Mouse (Mus musculus) liver, embryonic 12.5 days (tissue): ENCODE data around the gene Nkx2-5. TPM values are rescaled to one million over a fixed set of nuclear protein-coding genes. Genes with fewer than 3 reads are reported as not detected.
A peak's percentile ranks its signal among the peaks of the same experiment; 100 is the strongest.

Source experiments
- ATAC-seq: fragments of 200-750 bp; cut with Nextera tagmentation; 2 replicates; pipeline ENCODE4 v1.8.0; 2017; ENCODE audit warnings: moderate number of reproducible peaks, mild to moderate bottlenecking, moderate library complexity
- H3K27ac ChIP-seq: fragments of 300-500 bp; sonication (generic); 2 replicates; pipeline ENCODE4 v1.5.1; 2016; ENCODE audit warnings: mild to moderate bottlenecking
- H3K27me3 ChIP-seq: fragments of 300-500 bp; sonication (generic); replicated peaks from 2 replicates; pipeline ENCODE4 v1.6.1; 2016; ENCODE audit warnings: mild to moderate bottlenecking, moderate library complexity
- H3K36me3 ChIP-seq: fragments of 300-500 bp; sonication (generic); 2 replicates; pipeline ENCODE4 v1.6.1; 2016; ENCODE audit warnings: mild to moderate bottlenecking, moderate library complexity
- H3K4me1 ChIP-seq: fragments of 300-500 bp; sonication (generic); 2 replicates; pipeline ENCODE4 v1.6.1; 2016
- H3K4me2 ChIP-seq: fragments of 300-500 bp; sonication (generic); 2 replicates; pipeline ENCODE4 v1.6.1; 2016; ENCODE audit warnings: mild to moderate bottlenecking, moderate library complexity
- H3K4me3 ChIP-seq: fragments of 300-500 bp; sonication (generic); 2 replicates; pipeline ENCODE4 v1.5.1; 2016; ENCODE audit warnings: mild to moderate bottlenecking, moderate library complexity
- H3K9ac ChIP-seq: fragments of 300-500 bp; sonication (generic); 2 replicates; pipeline ENCODE4 v1.6.1; 2016; ENCODE audit warnings: mild to moderate bottlenecking, moderate library complexity
- H3K9me3 ChIP-seq: fragments of 300-500 bp; sonication (generic); replicated peaks from 2 replicates; pipeline ENCODE4 v1.6.1; 2016; ENCODE audit warnings: mild to moderate bottlenecking, moderate library complexity
- WGBS: fragments of 180-500 bp; shearing (Covaris S2); methylation state at CpG from one replicate; pipeline ENCODE4 v1.1.7; 2016; ENCODE audit not compliant: insufficient replicate concordance; 5-methylcytosine and 5-hydroxymethylcytosine counted together
- polyA plus RNA-seq: library from polyadenylated mRNA; unstranded; fragments of >200 nt; fragmentation: Nextera tagmentation; extraction: Ambion mirVana; gene quantifications from 2 replicates; pipeline ENCODE4 v1.2.1, GENCODE M21; 2016

Nkx2-5 gene
- polyA plus RNA-seq, 1 experiment from 2014 or later, result 0.13 TPM

- H3K27me3 ChIP-seq, result peaks cover 99% of the 10 kb centered on the region
- H3K36me3 ChIP-seq, result no peaks in the 10 kb centered on the region
- H3K27ac ChIP-seq, result no peak overlapping the region
- no peak overlapping the region for H3K9ac ChIP-seq
- no peak overlapping the region for H3K4me2 ChIP-seq
- 3% methylated on average over 46 of the region's 48 CpGs for WGBS
- H3K9me3 ChIP-seq, result no peaks in the 10 kb centered on the region
- ATAC-seq, result no peak
- H3K4me1 ChIP-seq, result no peaks in the 10 kb centered on the region
- no peak overlapping the region for H3K4me3 ChIP-seq
These were observed 3.7 kb downstream of the Nkx2-5 start for GRCm38 (mm10) chr17:26840922-26841731.

DNA sequence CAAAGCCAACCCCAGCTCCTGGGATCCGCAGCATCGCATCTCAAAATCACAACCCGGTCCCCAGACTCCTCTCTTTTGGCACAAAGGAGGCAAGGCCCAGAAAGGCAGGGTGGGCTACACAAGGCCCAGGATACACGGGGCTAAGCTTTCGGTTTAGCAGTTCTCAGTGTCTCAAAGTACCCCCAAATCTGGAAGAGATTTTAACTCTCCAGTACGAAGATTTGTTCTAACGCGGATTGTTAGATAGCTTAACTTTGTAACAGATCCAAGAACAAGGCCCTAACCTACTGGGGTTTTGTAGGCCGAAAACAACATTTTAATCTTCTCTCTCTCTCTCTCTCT lies 4.4 kb downstream of the Nkx2-5 start:
- no peaks in the 10 kb centered on the region for H3K4me1 ChIP-seq
- no peak overlapping the region for H3K9ac ChIP-seq
- H3K9me3 ChIP-seq, result no peaks in the 10 kb centered on the region
- no peak for ATAC-seq
- no peak overlapping the region for H3K4me2 ChIP-seq
- WGBS, result 10% methylated on average over 9 of the region's 9 CpGs
- no peak overlapping the region for H3K4me3 ChIP-seq
- H3K27me3 ChIP-seq, result peaks cover 100% of the 10 kb centered on the region
- H3K27ac ChIP-seq, result no peak overlapping the region
- H3K36me3 ChIP-seq, result no peaks in the 10 kb centered on the region

DNA sequence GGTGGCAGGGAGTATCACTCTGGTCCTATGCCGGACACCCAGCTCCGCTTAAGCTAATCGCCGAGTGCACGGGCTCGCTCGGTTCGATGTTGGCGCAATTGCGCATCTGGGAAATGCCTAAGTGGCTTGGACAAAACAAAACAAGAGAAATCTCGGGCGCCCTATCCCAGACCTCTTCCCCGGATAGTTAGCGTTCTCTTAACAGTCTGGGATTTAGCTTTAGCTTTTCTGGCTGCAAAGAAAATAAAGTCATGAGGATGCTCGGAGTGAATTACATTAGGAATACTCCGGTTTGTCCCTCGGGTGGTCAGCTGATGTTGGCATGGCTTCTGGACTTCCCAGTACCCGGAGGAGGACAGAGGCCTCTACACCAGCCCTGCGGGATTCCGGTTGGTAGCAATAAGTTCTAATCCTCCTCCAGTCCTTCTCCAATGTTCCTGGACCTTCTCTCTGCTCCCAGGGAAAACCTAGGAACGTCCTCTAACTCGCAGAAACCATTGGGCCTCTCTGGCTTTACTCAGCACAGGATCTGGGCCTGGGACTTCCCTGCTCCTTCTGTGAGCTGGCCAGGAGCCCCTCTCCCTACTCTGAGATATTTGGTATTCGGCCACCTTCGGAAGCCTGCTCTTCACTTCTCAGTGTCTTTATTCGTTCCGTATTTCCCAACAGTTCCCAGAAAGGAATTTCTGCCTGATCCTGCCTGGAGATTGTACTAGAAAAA lies 4.9 kb downstream of the Nkx2-5 start:
- no peaks in the 10 kb centered on the region for H3K36me3 ChIP-seq
- peaks cover 100% of the 10 kb centered on the region for H3K27me3 ChIP-seq
- H3K27ac ChIP-seq, result no peak overlapping the region
- H3K9ac ChIP-seq, result no peak overlapping the region
- WGBS, result 4% methylated on average over 26 of the region's 26 CpGs
- peak overlapping the region; percentile 19; the same call in 1 of the 2 replicates for H3K4me2 ChIP-seq
- H3K9me3 ChIP-seq, result no peaks in the 10 kb centered on the region
- H3K4me3 ChIP-seq, result 0 out of 2 replicates have a peak overlapping the region, but pooled peaks have one; percentile 27
- H3K4me1 ChIP-seq, result no peaks in the 10 kb centered on the region
- ATAC-seq, result no peak

DNA sequence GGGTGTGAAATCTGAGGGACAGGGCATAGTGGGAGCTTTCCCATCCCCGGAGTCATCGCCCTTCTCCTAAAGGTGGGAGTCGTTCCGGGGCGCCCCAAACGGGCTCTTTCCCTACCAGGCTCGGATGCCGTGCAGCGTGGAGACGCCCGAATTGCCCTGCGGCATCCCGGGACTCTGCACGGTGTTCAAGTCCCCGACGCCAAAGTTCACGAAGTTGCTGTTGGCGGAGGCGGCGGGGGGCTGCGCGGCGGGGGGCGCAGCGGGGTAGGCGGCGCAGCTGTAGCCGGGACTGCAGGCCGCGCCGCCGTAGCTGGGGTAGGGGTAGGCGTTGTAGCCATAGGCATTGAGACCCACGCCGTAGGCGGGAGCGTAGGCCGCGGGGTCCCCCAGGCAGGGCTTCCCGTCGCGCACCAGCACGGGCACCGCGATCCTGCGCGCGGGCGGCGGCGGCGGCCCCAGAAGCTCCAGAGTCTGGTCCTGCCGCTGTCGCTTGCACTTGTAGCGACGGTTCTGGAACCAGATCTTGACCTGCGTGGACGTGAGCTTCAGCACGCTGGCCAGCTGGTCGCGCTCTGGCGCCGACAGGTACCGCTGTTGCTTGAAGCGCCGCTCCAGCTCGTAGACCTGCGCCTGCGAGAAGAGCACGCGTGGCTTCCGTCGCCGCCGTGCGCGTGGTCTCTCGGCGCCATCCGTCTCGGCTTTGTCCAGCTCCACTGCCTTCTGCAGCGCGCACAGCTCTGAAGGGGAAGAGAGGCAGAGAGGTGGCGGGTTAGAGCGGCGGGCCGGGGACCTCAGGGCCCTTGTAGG lies 5.7 kb downstream of the Nkx2-5 start:
- WGBS, result 2% methylated on average over 87 of the region's 87 CpGs
- Histone ChIP-seq H3K27me3 (peaks cover 100% of the 10 kb centered on the region), H3K9me3 (no peaks in the 10 kb centered on the region), H3K9ac (no peak overlapping the region), H3K27ac (no peak overlapping the region), H3K4me2 (peak overlapping the region; percentile 19; the same call in 1 of the 2 replicates), H3K36me3 (no peaks in the 10 kb centered on the region), H3K4me3 (peak overlapping the region; percentile 27), H3K4me1 (no peaks in the 10 kb centered on the region)
- ATAC-seq, result no peak

GRCm38 (mm10) chr17:26838191-26838910 lies 6.5 kb downstream of the Nkx2-5 start:
- peaks cover 100% of the 10 kb centered on the region for H3K27me3 ChIP-seq
- no peak for ATAC-seq
- H3K4me2 ChIP-seq, result no peak overlapping the region
- no peaks in the 10 kb centered on the region for H3K4me1 ChIP-seq
- H3K9me3 ChIP-seq, result no peaks in the 10 kb centered on the region
- no peak overlapping the region for H3K9ac ChIP-seq
- no peak overlapping the region for H3K4me3 ChIP-seq
- no peak overlapping the region for H3K27ac ChIP-seq
- H3K36me3 ChIP-seq, result no peaks in the 10 kb centered on the region
- WGBS, result 6% methylated on average over 35 of the region's 37 CpGs

DNA sequence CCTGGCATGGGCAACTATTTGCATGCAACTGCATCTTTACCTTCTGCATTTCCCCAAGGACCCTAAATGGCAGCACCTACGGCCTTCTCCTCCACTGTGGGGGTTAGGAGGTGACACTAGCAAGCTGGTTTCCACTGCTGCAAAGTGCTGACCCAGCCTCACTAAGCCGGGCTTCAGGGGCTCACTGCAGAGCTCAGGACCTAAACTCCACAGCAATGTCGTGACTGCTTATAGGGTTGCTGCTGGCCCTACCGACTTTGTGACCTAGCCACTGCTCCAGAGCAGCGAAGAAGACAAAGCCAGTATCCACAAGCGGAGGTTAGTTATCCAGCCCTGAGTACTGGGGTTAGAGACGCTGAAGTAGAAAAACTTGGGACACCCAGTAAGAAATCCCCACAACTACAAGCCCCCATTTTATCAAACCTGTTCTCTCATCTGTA lies 7.2 kb downstream of the Nkx2-5 start:
- H3K27me3 ChIP-seq, result peaks cover 98% of the 10 kb centered on the region
- no peak overlapping the region for H3K4me3 ChIP-seq
- no peak overlapping the region for H3K9ac ChIP-seq
- H3K4me1 ChIP-seq, result no peaks in the 10 kb centered on the region
- no peak for ATAC-seq
- H3K4me2 ChIP-seq, result no peak overlapping the region
- WGBS, result 9% methylated on average over 7 of the region's 7 CpGs
- H3K36me3 ChIP-seq, result no peaks in the 10 kb centered on the region
- H3K27ac ChIP-seq, result no peak overlapping the region
- no peaks in the 10 kb centered on the region for H3K9me3 ChIP-seq

- WGBS, result 9% methylated on average over 19 of the region's 19 CpGs
- no peak overlapping the region for H3K4me3 ChIP-seq
- H3K4me2 ChIP-seq, result no peak overlapping the region
These were observed 7.8 kb downstream of the Nkx2-5 start for GRCm38 (mm10) chr17:26836786-26837545.

GRCm38 (mm10) chr17:26836377-26836776 lies 8.4 kb downstream of the Nkx2-5 start:
- H3K27me3 ChIP-seq, result peaks cover 96% of the 10 kb centered on the region
- 21% methylated on average over 5 of the region's 5 CpGs for WGBS
- no peak overlapping the region for H3K27ac ChIP-seq

More at GRCm38 (mm10) chr17:26836786-26837545, 7.8 kb downstream of the Nkx2-5 start:
- peaks cover 98% of the 10 kb centered on the region for H3K27me3 ChIP-seq
- no peaks in the 10 kb centered on the region for H3K4me1 ChIP-seq
- no peaks in the 10 kb centered on the region for H3K36me3 ChIP-seq
- no peaks in the 10 kb centered on the region for H3K9me3 ChIP-seq
- H3K9ac ChIP-seq, result no peak overlapping the region
- no peak for ATAC-seq
- H3K27ac ChIP-seq, result no peak overlapping the region

DNA sequence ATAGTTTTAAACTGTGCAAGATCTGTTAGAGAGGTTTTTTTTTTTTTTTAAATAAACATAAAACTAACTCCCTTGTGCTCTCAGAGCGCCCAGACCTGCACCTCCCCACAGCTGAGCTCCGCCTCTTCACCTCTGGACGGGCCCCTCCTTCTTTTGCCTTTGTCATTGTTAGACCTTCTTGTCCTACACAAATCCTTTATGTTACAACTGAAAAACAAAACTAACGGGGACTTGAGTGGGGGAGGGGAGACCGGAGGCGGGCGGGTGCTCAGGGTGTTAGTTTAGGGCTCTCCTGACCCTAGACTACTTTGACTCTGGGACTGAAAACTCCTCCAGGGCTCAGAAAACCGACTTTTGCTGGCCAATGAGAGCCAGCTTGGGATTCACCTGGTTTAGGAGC lies 8.9 kb downstream of the Nkx2-5 start:
- H3K36me3 ChIP-seq, result no peaks in the 10 kb centered on the region
- ATAC-seq, result no peak
- no peak overlapping the region for H3K4me3 ChIP-seq
- 30% methylated on average over 8 of the region's 8 CpGs for WGBS
- H3K27ac ChIP-seq, result no peak overlapping the region
- no peak overlapping the region for H3K4me2 ChIP-seq
- H3K4me1 ChIP-seq, result no peaks in the 10 kb centered on the region
- no peak overlapping the region for H3K9ac ChIP-seq
- peaks cover 92% of the 10 kb centered on the region for H3K27me3 ChIP-seq
- H3K9me3 ChIP-seq, result no peaks in the 10 kb centered on the region

More at GRCm38 (mm10) chr17:26836377-26836776, 8.4 kb downstream of the Nkx2-5 start:
- H3K9ac ChIP-seq, result no peak overlapping the region
- no peaks in the 10 kb centered on the region for H3K4me1 ChIP-seq
- H3K9me3 ChIP-seq, result no peaks in the 10 kb centered on the region
- ATAC-seq, result no peak
- no peak overlapping the region for H3K4me2 ChIP-seq
- H3K4me3 ChIP-seq, result no peak overlapping the region
- H3K36me3 ChIP-seq, result no peaks in the 10 kb centered on the region

DNA sequence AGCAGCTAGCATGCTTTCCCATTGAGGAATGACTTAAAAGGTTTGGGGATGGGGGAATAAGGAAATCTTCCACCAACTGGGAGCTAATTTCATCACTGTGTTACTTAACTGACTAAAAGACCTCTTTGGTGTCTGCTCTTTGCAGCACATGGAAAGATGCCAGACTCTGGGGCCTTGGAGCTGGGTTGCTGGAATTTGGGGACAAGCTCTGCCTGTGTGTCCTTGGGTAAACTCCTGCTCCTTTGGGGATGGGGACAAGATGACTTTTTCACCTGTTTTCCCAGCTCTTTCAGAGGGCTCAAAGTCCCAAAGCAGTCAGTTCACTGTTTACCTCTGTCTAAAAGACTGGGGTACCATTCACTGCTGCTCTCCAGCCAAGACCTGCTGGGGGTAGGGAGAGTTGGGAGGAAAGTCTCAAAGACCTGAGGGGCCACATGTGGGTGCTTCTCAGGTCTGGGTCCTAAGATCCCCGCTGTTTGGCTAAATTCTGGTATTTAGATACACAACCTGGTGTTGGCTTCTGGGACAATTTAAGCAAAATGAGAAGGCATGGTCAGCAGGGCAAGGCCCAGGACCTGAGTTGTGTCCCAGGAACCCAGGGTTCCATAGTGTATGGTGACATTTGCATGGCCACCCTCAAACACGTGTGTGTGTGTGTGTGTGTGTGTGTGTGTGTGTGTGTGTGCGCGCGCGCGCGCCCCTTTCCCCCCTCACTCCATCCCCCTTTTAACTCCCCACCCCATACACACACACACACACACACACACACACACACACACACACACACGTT lies 9.6 kb downstream of the Nkx2-5 start:
- no peak for ATAC-seq
- whole genome bisulfite sequencing, result 66% methylated on average over 9 of the region's 9 CpGs
- Histone ChIP-seq H3K27me3 (peaks cover 84% of the 10 kb centered on the region), H3K9me3 (no peaks in the 10 kb centered on the region), H3K27ac (no peak overlapping the region), H3K4me2 (no peak overlapping the region), H3K36me3 (no peaks in the 10 kb centered on the region), H3K9ac (no peak overlapping the region), H3K4me1 (no peaks in the 10 kb centered on the region), H3K4me3 (no peak overlapping the region)
